Mouse (Mus musculus) stomach, postnatal 0 days (tissue): ENCODE results near the gene Phf19. TPM values are rescaled to one million over a fixed set of nuclear protein-coding genes. Genes with fewer than 3 reads are reported as not detected.
A peak's percentile ranks its signal among the peaks of the same experiment; 100 is the strongest.

Source experiments
- ATAC-seq: fragments of 200-750 bp; cut with Nextera tagmentation; 2 replicates; pipeline ENCODE4 v1.8.0; 2017; ENCODE audit not compliant: low FRiP score, low TSS enrichment
- DNase-seq: peaks from one replicate; pipeline ENCODE4 v3.0.0-alpha.2; 2016; ENCODE audit warnings: low spot score
- H3K27ac ChIP-seq: fragments of 300-500 bp; sonication (generic); replicated peaks from 2 replicates; pipeline ENCODE4 v1.5.1; 2014; ENCODE audit warnings: mild to moderate bottlenecking, control low read depth
- H3K27me3 ChIP-seq: fragments of 300-500 bp; sonication (generic); 2 replicates; pipeline ENCODE4 v1.6.1; 2014; ENCODE audit warnings: low read length; ENCODE audit not compliant: control insufficient read depth, insufficient read depth
- H3K36me3 ChIP-seq: fragments of 300-500 bp; sonication (generic); 2 replicates; pipeline ENCODE4 v1.6.1; 2014; ENCODE audit warnings: low read length, mixed read lengths; ENCODE audit not compliant: control insufficient read depth, insufficient read depth
- H3K4me1 ChIP-seq: fragments of 300-500 bp; sonication (generic); replicated peaks from 2 replicates; pipeline ENCODE4 v1.6.1; 2014; ENCODE audit warnings: antibody characterized with exemption; ENCODE audit not compliant: control insufficient read depth, insufficient read depth
- H3K4me2 ChIP-seq: fragments of 300-500 bp; sonication (generic); replicated peaks from 2 replicates; pipeline ENCODE4 v1.6.1; 2014; ENCODE audit warnings: low read depth, mild to moderate bottlenecking, control low read depth, moderate library complexity
- H3K4me3 ChIP-seq: fragments of 300-500 bp; sonication (generic); 2 replicates; pipeline ENCODE4 v1.5.1; 2014; ENCODE audit warnings: low read depth, low read length, control low read depth
- H3K9ac ChIP-seq: fragments of 300-500 bp; sonication (generic); 2 replicates; pipeline ENCODE4 v1.6.1; 2014; ENCODE audit warnings: mild to moderate bottlenecking, low read length, control low read depth, mixed read lengths
- H3K9me3 ChIP-seq: fragments of 300-500 bp; sonication (generic); 2 replicates; pipeline ENCODE4 v1.6.1; 2016; ENCODE audit warnings: low read length; ENCODE audit not compliant: control insufficient read depth
- CTCF ChIP-seq: IDR thresholded peaks from 2 replicates; pipeline ENCODE4 v1.5.1; 2016; ENCODE audit warnings: antibody characterized with exemption, low read depth, mild to moderate bottlenecking, moderate library complexity
- EP300 ChIP-seq: optimal IDR thresholded peaks from 2 replicates; pipeline ENCODE3; 2016; ENCODE audit warnings: antibody characterized with exemption
- WGBS: fragments of 180-500 bp; shearing (Covaris S2); extraction: QIAGEN DNeasy Blood & Tissue Kit; methylation state at CpG from one replicate; pipeline ENCODE4 v1.1.7; 2014; 5-methylcytosine and 5-hydroxymethylcytosine counted together
- polyA plus RNA-seq: library from polyadenylated mRNA; unstranded; fragments of >200 nt; fragmentation: Nextera tagmentation; extraction: Ambion mirVana; gene quantifications from 2 replicates; pipeline ENCODE4 v1.2.1, GENCODE M21; 2015

Phf19 gene
- polyA plus RNA-seq, 1 experiment from 2014 or later, result 3.5 TPM

DNA sequence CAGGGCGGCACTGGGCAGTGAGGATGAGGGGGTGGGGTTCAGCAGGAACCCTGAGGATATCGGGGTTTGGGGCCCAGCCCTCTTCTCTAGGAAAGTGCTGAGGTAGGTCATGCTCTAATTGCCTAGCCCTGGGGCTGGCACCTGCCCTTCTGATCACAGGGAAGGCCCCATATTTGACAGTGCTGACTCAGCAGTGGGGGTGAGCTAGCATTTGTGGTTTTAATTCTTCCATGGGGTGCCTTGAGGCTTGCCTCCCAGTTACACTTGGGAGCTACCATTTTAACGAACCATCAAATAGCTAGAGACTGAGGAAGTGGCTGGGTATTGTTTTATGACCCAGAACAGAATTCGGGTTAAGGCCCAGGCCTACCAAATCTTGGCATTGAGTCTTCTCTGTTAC, 31.8 kb upstream of the Phf19 start:
- H3K9me3 ChIP-seq, result no peaks in the 10 kb centered on the region
- H3K4me3 ChIP-seq, result no peak overlapping the region
- no peaks in the 10 kb centered on the region for H3K36me3 ChIP-seq
- no peak for ATAC-seq
- TF ChIP-seq CTCF, result no peak
- TF ChIP-seq EP300, result no peak
- H3K4me2 ChIP-seq, result no peak overlapping the region
- no peaks in the 10 kb centered on the region for H3K27me3 ChIP-seq
- H3K4me1 ChIP-seq, result no peaks in the 10 kb centered on the region
- H3K27ac ChIP-seq, result no peak overlapping the region
- H3K9ac ChIP-seq, result no peak overlapping the region
- DNase-seq, result no peak
- 76% methylated on average over 4 of the region's 4 CpGs for WGBS

DNA sequence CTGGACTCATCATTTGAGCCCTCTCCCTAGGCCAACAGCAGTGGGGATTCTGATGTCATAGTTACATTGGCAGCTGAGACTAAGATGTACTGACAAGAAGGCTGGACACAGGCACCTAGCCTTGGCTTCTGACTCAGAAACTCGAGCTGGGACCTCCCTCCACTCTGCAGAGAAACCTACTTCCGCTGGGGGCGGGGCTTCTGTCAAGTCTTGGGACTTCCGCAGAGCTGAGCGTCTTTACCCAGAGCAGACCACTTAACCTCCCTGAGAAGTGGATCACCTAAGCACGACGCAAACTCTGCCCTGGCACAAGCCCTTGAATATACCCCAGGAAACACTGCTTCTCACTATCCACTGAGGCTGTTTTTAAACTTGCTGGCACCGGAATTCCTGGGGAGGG, 30.9 kb upstream of the Phf19 start:
- Histone ChIP-seq H3K27ac (no peak overlapping the region), H3K4me3 (no peak overlapping the region), H3K9ac (no peak overlapping the region), H3K9me3 (no peaks in the 10 kb centered on the region), H3K4me1 (no peaks in the 10 kb centered on the region), H3K4me2 (no peak overlapping the region; the same call in 1 of the 2 replicates), H3K27me3 (no peaks in the 10 kb centered on the region), H3K36me3 (no peaks in the 10 kb centered on the region)
- DNase-seq, result peak; percentile 51
- WGBS, result 28% methylated on average over 8 of the region's 8 CpGs
- no peak for TF ChIP-seq CTCF
- TF ChIP-seq EP300, result no peak
- no peak for ATAC-seq

GRCm38 (mm10) chr2:34943556-34944120, 29.8 kb upstream of the Phf19 start:
- no peak overlapping the region for H3K9ac ChIP-seq
- H3K4me2 ChIP-seq, result no peak overlapping the region
- H3K27ac ChIP-seq, result no peak overlapping the region
- 76% methylated on average over 13 of the region's 13 CpGs for WGBS
- DNase-seq (no peak), ATAC-seq (peak; percentile 14; the same call in 1 of the 2 replicates)
- no peaks in the 10 kb centered on the region for H3K9me3 ChIP-seq
- H3K27me3 ChIP-seq, result no peaks in the 10 kb centered on the region
- no peaks in the 10 kb centered on the region for H3K36me3 ChIP-seq
- H3K4me1 ChIP-seq, result no peaks in the 10 kb centered on the region
- H3K4me3 ChIP-seq, result no peak overlapping the region
- no peak for TF ChIP-seq EP300
- no peak for TF ChIP-seq CTCF

- H3K36me3 ChIP-seq, result no peaks in the 10 kb centered on the region
Measured at GRCm38 (mm10) chr2:34941061-34941675, 27.3 kb upstream of the Phf19 start.

DNA sequence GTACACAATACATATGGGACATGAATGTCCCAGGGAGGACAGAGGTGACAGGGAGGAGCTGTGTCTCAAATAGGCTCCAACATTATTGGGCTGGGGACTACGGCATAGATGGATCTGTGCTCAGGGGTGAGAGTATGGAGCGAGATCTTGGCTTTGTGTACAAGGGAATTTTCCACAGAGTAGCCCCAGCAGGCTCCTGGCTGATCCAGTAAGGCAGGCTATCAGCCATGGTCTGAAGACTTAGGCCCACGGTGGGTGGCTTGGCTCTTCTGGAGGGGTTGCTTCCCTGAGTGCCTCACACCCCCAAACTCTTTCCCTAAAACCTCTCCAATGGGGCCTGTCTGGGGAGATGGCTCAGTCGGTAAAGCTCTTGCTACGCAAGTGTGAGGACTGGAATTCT, 26.4 kb upstream of the Phf19 start:
- Histone ChIP-seq H3K4me3 (no peak overlapping the region), H3K4me1 (no peaks in the 10 kb centered on the region), H3K4me2 (no peak overlapping the region), H3K9me3 (no peaks in the 10 kb centered on the region), H3K9ac (no peak overlapping the region), H3K36me3 (no peaks in the 10 kb centered on the region), H3K27ac (no peak overlapping the region), H3K27me3 (no peaks in the 10 kb centered on the region)
- 67% methylated on average over 5 of the region's 5 CpGs for WGBS
- no peak for ATAC-seq
- TF ChIP-seq CTCF, result no peak
- TF ChIP-seq EP300, result no peak
- DNase-seq, result no peak

More at GRCm38 (mm10) chr2:34941061-34941675, 27.3 kb upstream of the Phf19 start:
- ATAC-seq, result no peak
- no peak for DNase-seq
- TF ChIP-seq CTCF (no peak), EP300 (no peak)
- H3K27me3 ChIP-seq, result no peaks in the 10 kb centered on the region
- H3K9ac ChIP-seq, result no peak overlapping the region
- H3K27ac ChIP-seq, result no peak overlapping the region
- no peaks in the 10 kb centered on the region for H3K9me3 ChIP-seq
- WGBS, result 79% methylated on average over 11 of the region's 11 CpGs
- H3K4me2 ChIP-seq, result no peak overlapping the region
- H3K4me3 ChIP-seq, result no peak overlapping the region
- no peaks in the 10 kb centered on the region for H3K4me1 ChIP-seq
